Mouse (Mus musculus): Measurements from ENCODE around the gene Tia1. TPM values are rescaled to one million over a fixed set of nuclear protein-coding genes. Genes with fewer than 3 reads are reported as not detected.
A peak's percentile ranks its signal among the peaks of the same experiment; 100 is the strongest.

Gene Tia1
- total RNA-seq, 2 experiments from 2014 or later, result 38.5 to 39.9 TPM

GRCm38 (mm10) chr6:86474646-86475181 is 70.7 kb downstream of the Tia1 start:
- DNase-seq, result no peak
- intact Hi-C loops (cut with DNase I), result loop anchor here (5.0 kb wide), 1 partner anchor 193 kb away; the partner anchor contains the start of gene Mxd1

DNA sequence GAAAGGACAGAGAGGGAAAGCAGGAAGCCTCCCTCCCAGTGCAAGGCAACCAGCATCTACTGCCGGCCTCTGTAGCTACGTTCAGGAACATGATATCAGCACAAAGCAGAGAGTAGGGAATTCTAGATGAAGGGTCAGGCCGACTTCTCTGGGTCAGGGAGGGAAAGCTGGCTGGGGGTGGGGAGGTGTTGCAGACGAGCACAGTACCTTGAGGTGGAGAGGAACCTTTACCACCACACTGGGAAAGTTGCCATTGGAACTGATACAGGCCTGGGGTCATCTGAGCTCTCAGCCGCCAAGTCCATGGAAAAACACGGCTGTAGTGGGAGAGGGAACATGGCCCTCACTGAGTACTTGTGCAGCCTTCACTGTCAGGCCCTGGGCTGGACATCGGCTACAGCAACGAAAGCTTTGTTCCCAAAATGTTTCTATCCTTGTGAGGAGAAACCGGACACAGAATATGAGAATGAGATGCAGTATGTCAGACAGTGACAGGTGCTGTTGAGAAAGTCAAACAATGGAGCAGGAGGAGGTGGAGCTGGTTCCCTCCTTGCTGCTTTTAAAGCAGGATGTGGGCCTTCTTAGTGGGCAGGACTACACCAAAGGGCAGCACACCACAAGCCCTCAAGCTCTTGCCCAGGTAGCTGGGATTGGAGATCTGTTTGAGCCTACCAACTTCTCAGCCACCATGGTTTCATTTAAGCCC is 71.6 kb downstream of the Tia1 start:
- peak; percentile 55 to 67 for DNase-seq
- intact Hi-C loops (cut with DNase I), result no loop called here

DNA sequence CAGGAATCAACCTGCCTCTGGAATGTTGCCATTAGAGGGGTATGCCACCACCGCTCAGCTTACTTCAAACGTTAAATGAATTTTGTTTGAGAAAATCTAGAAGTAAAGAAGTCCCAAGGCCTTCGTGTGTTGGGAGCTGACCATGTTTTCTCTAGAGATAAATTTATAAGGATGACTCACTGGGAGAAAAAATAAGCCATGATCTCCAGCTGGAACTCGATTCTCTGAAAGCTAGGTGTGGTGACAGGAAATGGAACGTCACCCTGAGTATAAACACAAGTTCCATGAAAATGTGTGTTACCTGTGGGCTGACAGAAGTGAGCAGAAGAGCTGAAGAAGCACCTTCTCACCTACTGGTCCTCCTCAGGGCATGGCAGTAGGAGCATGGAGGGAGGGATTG is 72.9 kb downstream of the Tia1 start:
- DNase-seq, result no peak
- intact Hi-C loops (cut with DNase I), result no loop called here

GRCm38 (mm10) chr6:86479311-86479710 is 75.3 kb downstream of the Tia1 start:
- DNase-seq, result peak; percentile 44 to 45
- intact Hi-C loops (cut with DNase I), result no loop called here

DNA sequence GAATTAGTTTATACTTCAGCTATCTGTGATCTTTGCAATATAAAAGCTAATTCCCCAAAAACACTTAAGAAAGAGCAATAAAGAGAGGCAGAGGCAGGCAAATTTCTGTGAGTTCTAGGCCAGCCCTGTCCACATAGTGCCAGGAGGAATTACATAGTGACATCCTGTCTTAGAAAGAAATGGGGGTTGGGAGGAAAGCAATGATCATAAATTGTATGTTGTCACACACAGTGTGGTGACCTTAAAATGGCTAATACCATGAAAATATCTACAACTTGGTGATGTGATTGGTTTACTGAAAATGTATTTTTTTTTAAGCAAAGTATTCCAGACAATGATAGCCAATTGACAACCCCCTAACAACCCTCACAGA is 75.8 kb downstream of the Tia1 start:
- no peak for DNase-seq
- intact Hi-C loops (cut with DNase I), result no loop called here

DNA sequence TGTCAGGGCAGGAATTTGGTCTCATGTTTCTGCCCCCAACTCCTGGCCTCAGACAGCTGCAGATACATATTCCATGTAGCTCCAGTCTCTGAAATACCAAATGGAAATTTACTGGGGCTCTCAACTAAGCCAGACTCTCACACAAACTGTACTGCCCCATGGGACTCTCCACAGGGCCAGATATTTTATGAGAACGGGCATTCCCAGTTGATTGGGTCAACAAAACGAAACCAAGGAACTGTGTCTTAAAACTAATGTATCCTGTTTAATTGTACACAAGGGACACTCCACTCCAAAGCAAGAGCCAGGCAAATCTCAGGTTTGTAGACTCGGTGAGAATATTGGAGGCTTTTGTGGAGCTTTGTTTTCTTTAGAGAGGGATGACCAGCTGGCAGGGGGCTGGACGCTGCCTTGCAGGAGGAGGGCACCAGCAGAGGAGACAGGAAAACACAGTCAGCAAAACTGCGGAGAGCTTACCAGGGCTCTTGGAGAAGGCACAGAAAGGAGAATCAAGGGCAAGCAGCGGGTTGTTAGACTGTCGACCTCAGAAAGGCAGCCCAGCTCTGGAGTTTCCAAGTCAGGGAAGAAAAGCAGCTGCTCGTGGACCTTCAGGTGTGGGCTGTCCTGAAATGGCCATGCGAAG is 76.3 kb downstream of the Tia1 start:
- intact Hi-C loops (cut with DNase I), result no loop called here
- peak; percentile 54 to 61 for DNase-seq

DNA sequence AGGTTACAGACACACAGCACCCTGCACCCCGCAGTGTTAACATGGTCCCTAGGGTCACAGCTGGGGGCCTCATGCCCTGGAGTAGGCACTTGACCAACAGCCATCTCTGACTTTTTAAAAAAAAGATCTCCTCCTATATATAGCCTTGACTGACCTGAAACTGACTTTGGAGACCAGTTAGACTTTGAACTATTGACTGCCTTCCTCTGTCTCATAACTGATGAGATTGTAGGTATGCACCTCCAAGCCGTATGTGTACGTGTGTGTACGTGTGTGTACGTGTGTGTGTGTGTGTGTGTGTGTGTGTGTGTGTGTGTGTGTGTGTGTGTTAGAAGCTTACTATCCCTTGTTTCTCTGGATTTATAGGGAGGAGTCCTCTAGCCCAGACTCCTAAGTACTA is 77.9 kb downstream of the Tia1 start:
- DNase-seq, result no peak
- intact Hi-C loops (cut with DNase I), result no loop called here

Other genes with a start within 250 kb of the Tia1 start
- 1 to 10 TPM; 1.3 to 1.4 TPM for gene Tgfa, start 209.0 kb upstream of the Tia1 start, total RNA-seq (2021)
- gene Fam136a, start 38.6 kb upstream of the Tia1 start, total RNA-seq (2021), result 10 to 100 TPM; 26.0 to 27.2 TPM
- 10 to 100 TPM; 51.1 to 52.4 TPM for gene Snrpg, start 32.9 kb upstream of the Tia1 start, total RNA-seq (2021)
- 10 to 100 TPM; 68.1 to 69.2 TPM for gene Pcyox1, start 7.1 kb upstream of the Tia1 start, total RNA-seq (2021)
- not detected for gene Gm44790, start 22.4 kb downstream of the Tia1 start, total RNA-seq (2021)
- 10 to 100 TPM; 11.4 to 12.4 TPM for gene C87436, start 34.2 kb downstream of the Tia1 start, total RNA-seq (2021)
- 100 to 1,000 TPM; 168 to 179 TPM for gene Pcbp1, start 122.1 kb downstream of the Tia1 start, total RNA-seq (2021)
- gene Asprv1, start 223.9 kb downstream of the Tia1 start, total RNA-seq (2021), result under 1 TPM in 1 of 2 experiments, not detected in 1; 0.27 TPM